Mouse (Mus musculus) forebrain, postnatal 0 days (tissue): ENCODE data around the gene Ccr7. TPM values are rescaled to one million over a fixed set of nuclear protein-coding genes. Genes with fewer than 3 reads are reported as not detected.
A peak's percentile ranks its signal among the peaks of the same experiment; 100 is the strongest.

Experiments
- ATAC-seq: fragments of 200-750 bp; cut with Nextera tagmentation; 2 replicates; pipeline ENCODE4 v1.8.0; 2017; ENCODE audit warnings: mild to moderate bottlenecking, moderate library complexity
- DNase-seq: peaks from one replicate; pipeline ENCODE4 v3.0.0-alpha.2; 2015
- H3K27ac ChIP-seq: fragments of 300-500 bp; sonication (generic); 2 replicates; pipeline ENCODE4 v1.5.1; 2014; ENCODE audit warnings: low read depth, mild to moderate bottlenecking, antibody characterized with exemption, low read length, moderate library complexity, mixed read lengths
- H3K27me3 ChIP-seq: fragments of 300-500 bp; sonication (generic); 2 replicates; pipeline ENCODE4 v1.6.1; 2014; ENCODE audit warnings: mild to moderate bottlenecking, low read length, mixed read lengths; ENCODE audit not compliant: insufficient read depth
- H3K36me3 ChIP-seq: fragments of 300-500 bp; sonication (generic); 2 replicates; pipeline ENCODE4 v1.6.1; 2014; ENCODE audit warnings: mild to moderate bottlenecking, moderate library complexity; ENCODE audit not compliant: insufficient read depth
- H3K4me1 ChIP-seq: fragments of 300-500 bp; sonication (generic); 2 replicates; pipeline ENCODE4 v1.6.1; 2014; ENCODE audit warnings: antibody characterized with exemption; ENCODE audit not compliant: insufficient read depth
- H3K4me2 ChIP-seq: fragments of 300-500 bp; sonication (generic); 2 replicates; pipeline ENCODE4 v1.6.1; 2014; ENCODE audit warnings: low read depth, mild to moderate bottlenecking, moderate library complexity
- H3K4me3 ChIP-seq: fragments of 300-500 bp; sonication (generic); 2 replicates; pipeline ENCODE4 v1.5.1; 2014; ENCODE audit warnings: low read depth, low read length, mixed read lengths
- H3K9ac ChIP-seq: fragments of 300-500 bp; sonication (generic); 2 replicates; pipeline ENCODE4 v1.6.1; 2014; ENCODE audit warnings: mild to moderate bottlenecking
- H3K9me3 ChIP-seq: fragments of 300-500 bp; sonication (generic); 2 replicates; pipeline ENCODE4 v1.6.1; 2016; ENCODE audit warnings: low read length
- CTCF ChIP-seq: sonication (generic); IDR thresholded peaks from 2 replicates; pipeline ENCODE4 v1.5.1; 2016; ENCODE audit warnings: antibody characterized with exemption, control low read depth, low read depth
- WGBS: fragments of 180-500 bp; shearing (Covaris S2); extraction: QIAGEN DNeasy Blood & Tissue Kit; methylation state at CpG from one replicate; pipeline ENCODE4 v1.1.7; 2014; 5-methylcytosine and 5-hydroxymethylcytosine counted together
- polyA plus RNA-seq: library from polyadenylated mRNA; unstranded; fragments of >200 nt; fragmentation: Nextera tagmentation; extraction: Ambion mirVana; gene quantifications from 2 replicates; pipeline ENCODE4 v1.2.1, GENCODE M21; 2015
- total RNA-seq: library from RNA; depleted of rRNA; stranded (reverse); fragments of >200 nt; gene quantifications from 2 replicates; pipeline ENCODE4 v1.2.3, GENCODE M21; 2014

The Ccr7 gene
- total and polyA plus RNA-seq, 2 experiments from 2014 or later: 0.17 to 0.38 TPM

DNA sequence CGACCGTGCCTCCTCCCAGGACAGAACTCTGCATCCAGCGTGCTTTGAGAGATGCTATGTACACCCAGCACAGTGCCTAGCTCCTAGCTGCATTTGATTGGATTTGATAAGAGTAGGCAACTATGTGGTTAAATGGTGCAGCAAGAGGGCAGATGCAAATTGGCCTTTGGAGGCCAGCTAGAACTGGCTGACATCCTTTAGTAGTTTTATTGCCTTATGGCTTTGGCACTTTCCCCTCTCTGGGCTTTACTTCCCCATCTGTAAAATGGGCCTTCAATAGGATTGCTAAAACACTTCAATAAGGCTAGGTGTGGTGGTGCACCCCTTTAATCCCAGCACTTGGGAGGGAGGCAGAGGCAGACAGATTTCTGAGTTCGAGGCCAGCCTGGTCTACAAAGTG lies 17.9 kb downstream of the Ccr7 start:
- WGBS: 69% methylated on average over 4 of the region's 4 CpGs

GRCm38 (mm10) chr11:99136361-99136760 lies 18.5 kb downstream of the Ccr7 start:
- Histone ChIP-seq H3K9ac (no peak overlapping the region), H3K36me3 (no peaks in the 10 kb centered on the region), H3K9me3 (no peaks in the 10 kb centered on the region), H3K27ac (no peak overlapping the region), H3K4me1 (peaks cover 4% of the 10 kb centered on the region; the same call in 1 of the 2 replicates), H3K4me3 (no peak overlapping the region), H3K27me3 (no peaks in the 10 kb centered on the region), H3K4me2 (no peak overlapping the region)
- DNase-seq (no peak), ATAC-seq (no peak)
- TF ChIP-seq CTCF: no peak
- 42% methylated on average over 3 of the region's 3 CpGs for WGBS

More for the DNA sequence above, 17.9 kb downstream of the Ccr7 start:
- no peaks in the 10 kb centered on the region for H3K27me3 ChIP-seq
- no peak overlapping the region for H3K4me2 ChIP-seq
- H3K36me3 ChIP-seq: no peaks in the 10 kb centered on the region
- TF ChIP-seq CTCF: no peak
- ATAC-seq (no peak), DNase-seq (no peak)
- no peak overlapping the region for H3K9ac ChIP-seq
- H3K4me1 ChIP-seq: peaks cover 4% of the 10 kb centered on the region; the same call in 1 of the 2 replicates
- no peak overlapping the region for H3K4me3 ChIP-seq
- H3K27ac ChIP-seq: no peak overlapping the region
- H3K9me3 ChIP-seq: no peaks in the 10 kb centered on the region

- Histone ChIP-seq H3K9ac (no peak overlapping the region), H3K9me3 (no peaks in the 10 kb centered on the region), H3K4me2 (no peak overlapping the region), H3K27ac (no peak overlapping the region), H3K36me3 (no peaks in the 10 kb centered on the region), H3K4me1 (peaks cover 4% of the 10 kb centered on the region; the same call in 1 of the 2 replicates), H3K4me3 (no peak overlapping the region), H3K27me3 (no peaks in the 10 kb centered on the region)
- WGBS: 80% methylated on average over 8 of the region's 8 CpGs
- TF ChIP-seq CTCF: no peak
- ATAC-seq (no peak), DNase-seq (no peak)
Measured at GRCm38 (mm10) chr11:99135047-99135440, 19.8 kb downstream of the Ccr7 start.

DNA sequence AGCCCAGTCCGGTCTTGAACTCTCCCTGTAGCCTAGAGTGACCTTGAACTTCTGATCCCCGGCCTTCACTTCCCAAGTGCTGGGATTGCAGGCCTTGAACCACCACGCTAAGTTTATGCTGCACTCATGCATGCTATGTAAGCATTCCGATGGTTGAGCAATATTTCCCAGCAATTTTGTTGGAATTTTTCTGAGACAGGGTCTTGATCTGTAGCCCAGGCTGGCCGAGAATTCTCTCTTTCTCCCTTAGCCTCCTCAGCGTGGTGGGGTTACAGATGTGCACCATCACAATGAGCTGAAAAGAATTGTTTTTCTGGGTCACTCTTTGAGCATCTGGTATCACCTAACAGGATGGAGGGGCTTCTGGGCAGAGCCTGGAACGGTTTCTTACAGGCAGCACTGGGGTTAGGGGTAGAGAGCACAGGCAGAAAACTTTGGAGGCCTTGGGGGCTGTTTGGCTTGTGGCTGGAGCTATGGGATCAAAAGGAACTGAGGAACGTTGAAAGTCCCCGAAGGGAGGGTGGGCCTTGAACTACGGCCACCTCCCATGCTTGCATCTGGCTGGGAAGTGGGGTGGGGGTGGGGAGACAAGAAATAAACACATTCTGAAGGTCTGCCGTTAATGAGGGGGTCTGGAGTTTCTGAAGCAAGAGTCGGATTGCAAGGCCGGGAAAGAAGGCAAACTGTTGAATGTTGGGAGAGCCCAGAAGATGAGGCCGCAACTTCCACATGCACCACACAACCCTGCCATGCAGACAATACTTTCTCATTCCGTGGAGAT lies 20.4 kb downstream of the Ccr7 start:
- Histone ChIP-seq H3K4me2 (no peak overlapping the region), H3K4me1 (peaks cover 4% of the 10 kb centered on the region; the same call in 1 of the 2 replicates), H3K9ac (no peak overlapping the region), H3K9me3 (no peaks in the 10 kb centered on the region), H3K4me3 (no peak overlapping the region), H3K27me3 (no peaks in the 10 kb centered on the region), H3K36me3 (no peaks in the 10 kb centered on the region), H3K27ac (no peak overlapping the region)
- TF ChIP-seq CTCF: no peak
- DNase-seq (no peak), ATAC-seq (no peak)
- 74% methylated on average over 15 of the region's 15 CpGs for WGBS

DNA sequence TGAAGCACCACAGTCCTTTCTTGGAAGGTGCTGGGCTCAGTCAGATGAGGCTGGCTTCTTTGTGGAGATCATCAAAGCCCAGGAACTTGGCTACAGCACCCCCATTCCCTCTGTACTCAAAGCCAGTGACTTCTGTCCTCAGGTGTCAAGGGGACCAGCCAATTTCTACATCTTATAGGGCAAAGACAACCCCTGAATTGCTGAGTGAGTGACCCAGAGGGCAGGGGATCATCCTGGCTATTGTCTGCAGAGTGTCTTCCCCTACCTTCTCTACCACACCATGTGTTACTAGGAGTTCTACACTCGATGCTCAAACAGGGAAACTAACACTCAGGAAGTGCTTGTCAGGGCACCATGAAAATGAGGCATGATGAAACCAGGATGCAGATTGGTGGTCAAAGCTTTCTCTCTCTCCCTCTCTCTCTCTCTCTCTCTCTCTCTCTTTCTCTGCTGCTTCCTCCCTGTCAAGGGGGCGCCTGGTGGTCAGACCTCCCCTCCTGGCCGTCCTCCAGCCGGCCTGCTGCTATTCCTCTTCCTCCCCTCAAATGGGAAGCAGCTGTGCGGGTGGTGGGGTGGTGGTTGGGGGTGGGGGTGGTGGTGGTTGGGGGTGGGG lies 21.5 kb downstream of the Ccr7 start:
- Histone ChIP-seq H3K9me3 (no peaks in the 10 kb centered on the region), H3K4me2 (no peak overlapping the region), H3K4me3 (no peak overlapping the region), H3K27me3 (no peaks in the 10 kb centered on the region), H3K36me3 (no peaks in the 10 kb centered on the region), H3K27ac (no peak overlapping the region), H3K4me1 (peaks cover 4% of the 10 kb centered on the region; the same call in 1 of the 2 replicates), H3K9ac (no peak overlapping the region)
- no peak for TF ChIP-seq CTCF
- WGBS: 58% methylated on average over 5 of the region's 5 CpGs
- no peak for DNase-seq
- no peak for ATAC-seq

GRCm38 (mm10) chr11:99132091-99132730 lies 22.7 kb downstream of the Ccr7 start:
- Histone ChIP-seq H3K4me3 (no peak overlapping the region), H3K9ac (peak overlapping the region; percentile 33; the same call in 1 of the 2 replicates), H3K4me1 (peaks cover 4% of the 10 kb centered on the region; the same call in 1 of the 2 replicates), H3K27ac (no peak overlapping the region), H3K36me3 (no peaks in the 10 kb centered on the region), H3K4me2 (peak overlapping the region; percentile 17), H3K27me3 (no peaks in the 10 kb centered on the region), H3K9me3 (no peaks in the 10 kb centered on the region)
- TF ChIP-seq CTCF: no peak
- no peak for DNase-seq
- 2% methylated on average over 11 of the region's 11 CpGs for WGBS
- ATAC-seq: peak; percentile 61

DNA sequence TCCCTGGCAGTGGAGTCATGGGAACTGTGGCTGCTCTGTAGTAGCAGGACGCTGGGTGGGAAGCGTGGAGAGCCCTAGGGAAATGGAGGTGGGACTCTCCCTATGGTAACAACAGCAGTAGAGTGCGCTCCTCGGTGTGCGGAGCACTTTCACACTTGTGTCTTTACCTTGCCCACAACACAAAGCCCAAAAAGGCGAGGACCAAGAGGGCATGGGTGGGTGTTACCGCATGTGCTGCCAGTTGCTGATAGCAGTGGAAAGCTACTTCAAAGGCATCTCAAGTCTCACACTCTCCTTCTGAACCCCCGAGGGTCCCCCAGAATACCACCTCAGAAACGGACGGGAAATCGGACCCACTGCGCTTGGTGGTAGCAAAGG lies 23.4 kb downstream of the Ccr7 start:
- no peak overlapping the region for H3K27ac ChIP-seq
- H3K4me3 ChIP-seq: no peak overlapping the region
- DNase-seq (no peak), ATAC-seq (no peak)
- no peak overlapping the region for H3K9ac ChIP-seq
- no peak for TF ChIP-seq CTCF
- no peaks in the 10 kb centered on the region for H3K9me3 ChIP-seq
- H3K27me3 ChIP-seq: no peaks in the 10 kb centered on the region
- no peaks in the 10 kb centered on the region for H3K36me3 ChIP-seq
- 54% methylated on average over 12 of the region's 12 CpGs for WGBS
- peaks cover 4% of the 10 kb centered on the region; the same call in 1 of the 2 replicates for H3K4me1 ChIP-seq
- no peak overlapping the region for H3K4me2 ChIP-seq
